Mouse (Mus musculus): ENCODE data around the gene Prkn. TPM values are rescaled to one million over a fixed set of nuclear protein-coding genes. Genes with fewer than 3 reads are reported as not detected.
"Not testable (repeated sequence)": the region's sequence is repeated elsewhere in the genome, so short reads cannot be mapped to it uniquely, and the experiment has no call there.

Prkn gene
- polyA plus RNA-seq, 1 experiment from 2014 or later: 1.6 TPM

- no peaks in the 10 kb centered on the region for H3K9me3 ChIP-seq (replicated peaks)
- peak overlapping the region; percentile 48; the same call in 1 of the 2 replicates for H3K27ac ChIP-seq
- no peak for ATAC-seq
- H3K27me3 ChIP-seq: peaks cover 5% of the 10 kb centered on the region
- 5% methylated on average over 9 of the region's 9 CpGs for WGBS
- H3K4me1 ChIP-seq: peaks cover 13% of the 10 kb centered on the region; the same call in 1 of the 2 replicates
- H3K9ac ChIP-seq: no peak overlapping the region; the same call in 1 of the 2 replicates
- peak overlapping the region; percentile 43 for H3K4me2 ChIP-seq
- H3K4me3 ChIP-seq: no peak overlapping the region
- no peaks in the 10 kb centered on the region for H3K36me3 ChIP-seq (ENCODE audit: poor library complexity, severe bottlenecking)
Observed at GRCm38 (mm10) chr17:11972550-11972949, 1132.4 kb downstream of the Prkn start.

- no peak overlapping the region for H3K4me2 ChIP-seq
- no peaks in the 10 kb centered on the region for H3K9me3 ChIP-seq (replicated peaks)
- no peak for ATAC-seq
- no peak overlapping the region for H3K4me3 ChIP-seq
- 50% methylated on average over 13 of the region's 13 CpGs for WGBS
- H3K27me3 ChIP-seq: peaks cover 5% of the 10 kb centered on the region
- H3K27ac ChIP-seq: no peak overlapping the region
- no peak overlapping the region for H3K9ac ChIP-seq
- H3K4me1 ChIP-seq: peaks cover 19% of the 10 kb centered on the region
- no peaks in the 10 kb centered on the region for H3K36me3 ChIP-seq (ENCODE audit: poor library complexity, severe bottlenecking)
Observed at GRCm38 (mm10) chr17:11972969-11973787, 1133.0 kb downstream of the Prkn start.

- no peaks in the 10 kb centered on the region for H3K36me3 ChIP-seq (ENCODE audit: poor library complexity, severe bottlenecking)
- no peak overlapping the region for H3K4me2 ChIP-seq
- H3K9me3 ChIP-seq (replicated peaks): no peaks in the 10 kb centered on the region
- peaks cover 24% of the 10 kb centered on the region for H3K4me1 ChIP-seq
- no peak overlapping the region for H3K9ac ChIP-seq
- 42% methylated on average over 7 of the region's 7 CpGs for WGBS
- ATAC-seq: no peak
- peaks cover 5% of the 10 kb centered on the region for H3K27me3 ChIP-seq
- no peak overlapping the region for H3K4me3 ChIP-seq
- H3K27ac ChIP-seq: no peak overlapping the region
Observed at GRCm38 (mm10) chr17:11975062-11975607, 1135.0 kb downstream of the Prkn start.

- Histone ChIP-seq H3K9ac (no peak overlapping the region), H3K4me1 (peaks cover 15% of the 10 kb centered on the region), H3K36me3 (ENCODE audit: poor library complexity, severe bottlenecking) (no peaks in the 10 kb centered on the region), H3K27ac (peak overlapping the region; percentile 68), H3K9me3 (replicated peaks) (no peaks in the 10 kb centered on the region), H3K4me3 (no peak overlapping the region), H3K4me2 (peak overlapping the region; percentile 21; the same call in 1 of the 2 replicates), H3K27me3 (peaks cover 2% of the 10 kb centered on the region; the same call in 1 of the 2 replicates)
- peak; percentile 83 for ATAC-seq
- WGBS: 40% methylated on average over 17 of the region's 17 CpGs
Observed at GRCm38 (mm10) chr17:11978260-11978821, 1138.2 kb downstream of the Prkn start.

- Histone ChIP-seq H3K9me3 (replicated peaks) (no peaks in the 10 kb centered on the region), H3K4me3 (no peak overlapping the region), H3K9ac (no peak overlapping the region), H3K27me3 (no peaks in the 10 kb centered on the region), H3K36me3 (ENCODE audit: poor library complexity, severe bottlenecking) (no peaks in the 10 kb centered on the region), H3K4me1 (peaks cover 13% of the 10 kb centered on the region), H3K27ac (no peak overlapping the region), H3K4me2 (no peak overlapping the region)
- WGBS: 72% methylated on average over 9 of the region's 9 CpGs
- no peak for ATAC-seq
Observed at GRCm38 (mm10) chr17:11981666-11982065, 1141.5 kb downstream of the Prkn start.

GRCm38 (mm10) chr17:11988110-11988837 is 1148.1 kb downstream of the Prkn start:
- Histone ChIP-seq H3K36me3 (ENCODE audit: poor library complexity, severe bottlenecking) (no peaks in the 10 kb centered on the region), H3K9me3 (replicated peaks) (no peaks in the 10 kb centered on the region), H3K4me2 (no peak overlapping the region), H3K27ac (no peak overlapping the region), H3K27me3 (no peaks in the 10 kb centered on the region), H3K9ac (no peak overlapping the region), H3K4me1 (no peaks in the 10 kb centered on the region), H3K4me3 (no peak overlapping the region)
- WGBS: 72% methylated on average over 14 of the region's 14 CpGs
- ATAC-seq: 0 out of 2 replicates have a peak, but pooled peaks have one; percentile 36

- 90% methylated on average over 4 of the region's 4 CpGs for WGBS
- no peak overlapping the region for H3K4me2 ChIP-seq
- no peak overlapping the region for H3K4me3 ChIP-seq
- H3K9ac ChIP-seq: no peak overlapping the region
- H3K4me1 ChIP-seq: no peaks in the 10 kb centered on the region
- no peak for ATAC-seq
- H3K9me3 ChIP-seq (replicated peaks): no peaks in the 10 kb centered on the region
- H3K27me3 ChIP-seq: no peaks in the 10 kb centered on the region
- no peaks in the 10 kb centered on the region for H3K36me3 ChIP-seq (ENCODE audit: poor library complexity, severe bottlenecking)
- no peak overlapping the region for H3K27ac ChIP-seq
Observed at GRCm38 (mm10) chr17:11989296-11989695, 1149.1 kb downstream of the Prkn start.

GRCm38 (mm10) chr17:11990386-11991087 is 1150.4 kb downstream of the Prkn start:
- Histone ChIP-seq H3K4me3 (no peak overlapping the region), H3K36me3 (ENCODE audit: poor library complexity, severe bottlenecking) (no peaks in the 10 kb centered on the region), H3K4me1 (no peaks in the 10 kb centered on the region), H3K27ac (no peak overlapping the region), H3K9ac (no peak overlapping the region), H3K9me3 (replicated peaks) (no peaks in the 10 kb centered on the region), H3K27me3 (no peaks in the 10 kb centered on the region), H3K4me2 (no peak overlapping the region)
- 77% methylated on average over 11 of the region's 11 CpGs for WGBS
- ATAC-seq: no peak

- Histone ChIP-seq H3K9ac (no peak overlapping the region), H3K4me1 (no peaks in the 10 kb centered on the region), H3K4me3 (no peak overlapping the region), H3K9me3 (replicated peaks) (no peaks in the 10 kb centered on the region), H3K4me2 (no peak overlapping the region), H3K27ac (no peak overlapping the region), H3K36me3 (ENCODE audit: poor library complexity, severe bottlenecking) (no peaks in the 10 kb centered on the region), H3K27me3 (no peaks in the 10 kb centered on the region)
- WGBS: 26% methylated on average over 8 of the region's 8 CpGs
- ATAC-seq: peak; percentile 71
Observed at GRCm38 (mm10) chr17:11993249-11993648, 1153.1 kb downstream of the Prkn start.

- Histone ChIP-seq H3K4me2 (no peak overlapping the region), H3K4me1 (no peaks in the 10 kb centered on the region), H3K27me3 (no peaks in the 10 kb centered on the region), H3K9ac (no peak overlapping the region), H3K36me3 (ENCODE audit: poor library complexity, severe bottlenecking) (no peaks in the 10 kb centered on the region), H3K9me3 (replicated peaks) (no peaks in the 10 kb centered on the region), H3K4me3 (no peak overlapping the region), H3K27ac (no peak overlapping the region)
- no peak for ATAC-seq
- WGBS: 87% methylated on average over 3 of the region's 3 CpGs
Observed at GRCm38 (mm10) chr17:11994252-11994651, 1154.1 kb downstream of the Prkn start.

- not testable (repeated sequence) for H3K9me3 ChIP-seq (replicated peaks); H3K27me3 ChIP-seq; H3K36me3 ChIP-seq (ENCODE audit: poor library complexity, severe bottlenecking); ATAC-seq; H3K4me2 ChIP-seq; H3K4me3 ChIP-seq; H3K9ac ChIP-seq; H3K27ac ChIP-seq; H3K4me1 ChIP-seq
- WGBS: 91% methylated on average over 3 of the region's 3 CpGs
Observed at GRCm38 (mm10) chr17:11994754-11995153, 1154.6 kb downstream of the Prkn start.

All from forebrain, embryonic 13.5 days (tissue).